Mouse (Mus musculus): Measurements from ENCODE around the gene Crybg3.
A peak's percentile ranks its signal among the peaks of the same experiment; 100 is the strongest.

Crybg3 gene

DNA sequence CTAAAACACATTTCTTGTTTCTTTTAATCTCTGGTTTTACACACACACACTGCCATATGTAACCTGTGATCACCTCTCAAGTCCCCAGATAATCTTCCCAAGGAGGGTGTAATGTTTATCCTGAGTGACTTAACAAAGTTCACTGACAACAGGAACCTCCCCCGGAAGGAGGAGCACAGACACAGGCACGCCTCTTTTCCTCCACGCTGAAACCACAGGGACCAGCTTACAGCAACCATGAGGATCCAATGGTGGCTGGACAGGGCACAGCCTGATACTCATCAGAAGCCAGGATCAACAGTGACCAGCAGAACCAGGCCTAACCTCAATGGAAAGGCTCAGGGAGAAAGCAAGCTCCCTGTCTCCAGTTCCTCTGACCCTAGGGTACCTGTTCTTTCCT, 68.2 kb downstream of the Crybg3 start:
- DNase-seq (ENCODE audit: low spot score in 2 of 2): no peak

DNA sequence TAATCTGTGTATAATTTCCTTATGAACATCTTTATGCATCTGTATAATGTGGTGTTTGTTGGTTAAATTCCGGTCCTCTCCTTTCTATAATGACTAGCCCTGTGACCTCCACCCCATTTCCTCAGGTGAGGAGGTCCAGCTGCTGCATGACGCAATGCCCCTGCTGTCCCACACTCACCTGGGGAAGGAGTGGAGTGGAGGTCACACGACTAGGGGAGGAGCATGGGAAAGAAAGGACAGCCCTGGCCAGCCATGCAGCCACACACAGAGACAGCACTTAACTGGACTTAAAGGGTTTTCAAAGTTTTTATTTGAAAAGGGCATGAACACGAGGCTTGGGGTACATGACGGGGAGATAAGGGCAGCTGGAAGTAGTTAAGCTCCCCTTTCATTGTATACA, 69.5 kb downstream of the Crybg3 start:
- DNase-seq (ENCODE audit: low spot score in 2 of 2): no peak

DNA sequence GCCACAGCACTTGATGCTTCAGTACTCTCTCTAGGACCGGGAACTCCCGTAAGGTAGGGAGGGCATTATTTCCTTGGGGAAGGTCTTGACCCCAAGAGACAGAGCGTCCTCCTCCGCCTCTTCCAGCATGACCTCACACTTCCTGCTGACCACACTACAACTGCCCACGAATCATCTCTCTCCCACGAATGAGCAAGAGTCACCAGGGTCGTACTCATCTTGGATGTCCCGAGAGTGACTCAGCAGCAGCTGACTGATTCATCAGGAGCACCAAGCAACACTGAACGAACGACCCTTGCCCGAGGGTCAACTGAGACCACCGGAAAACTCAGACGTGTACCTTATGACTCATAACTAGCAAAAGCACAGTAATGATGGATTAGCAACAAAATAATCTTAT, 71.2 kb downstream of the Crybg3 start:
- no peak for DNase-seq (ENCODE audit: low spot score in 2 of 2)

DNA sequence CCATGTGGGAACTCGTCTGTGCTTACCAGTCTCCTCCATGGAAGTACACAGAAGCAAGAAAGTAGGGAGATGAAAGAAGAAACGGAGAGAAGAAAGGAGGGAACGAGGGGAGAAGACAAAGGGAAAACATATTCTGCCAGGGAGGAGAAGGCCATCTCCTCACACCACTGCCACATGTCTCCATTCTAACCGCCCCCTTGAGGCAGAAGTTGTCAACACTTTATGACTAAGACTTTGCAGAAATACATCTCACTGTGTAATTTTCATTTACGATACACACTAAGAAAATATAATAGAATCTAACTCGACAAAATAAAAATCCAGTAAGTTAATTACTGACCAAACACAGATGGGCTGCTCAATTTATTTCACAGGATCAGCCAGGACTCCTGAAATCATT, 73.8 kb downstream of the Crybg3 start:
- DNase-seq (ENCODE audit: low spot score in 2 of 2): no peak

DNA sequence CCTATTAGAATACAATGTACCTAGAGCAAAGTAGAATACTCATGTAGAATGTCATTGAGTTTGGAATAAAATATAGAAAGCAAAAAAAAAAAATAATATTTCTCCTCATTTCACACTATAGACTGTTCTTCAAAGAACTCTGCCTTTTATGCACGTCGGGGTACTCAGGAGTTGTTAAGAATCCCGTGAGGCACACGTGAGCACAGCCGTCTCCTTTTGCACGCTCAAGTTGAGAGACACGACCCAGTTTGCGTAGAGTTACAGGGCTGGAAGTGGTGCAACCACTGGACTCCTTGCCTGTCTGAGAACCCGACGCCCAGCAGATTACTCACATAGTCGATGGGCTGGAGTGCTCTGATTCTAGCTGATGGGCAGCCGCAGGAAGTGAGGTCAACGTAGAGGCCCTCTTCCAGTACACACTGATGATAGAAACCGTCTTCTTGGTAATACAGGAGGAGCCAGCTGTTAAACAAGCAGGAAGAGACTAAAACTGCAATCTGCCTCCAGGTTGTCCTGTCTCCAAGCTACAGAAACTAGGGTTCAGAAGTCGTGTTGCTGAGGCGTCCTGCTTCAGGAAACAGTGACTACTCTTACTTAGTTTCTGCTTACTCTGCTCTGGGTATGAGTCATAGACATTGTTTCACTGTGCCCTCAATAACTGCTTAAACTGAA, 78.9 kb downstream of the Crybg3 start:
- no peak for DNase-seq (ENCODE audit: low spot score in 2 of 2)

DNA sequence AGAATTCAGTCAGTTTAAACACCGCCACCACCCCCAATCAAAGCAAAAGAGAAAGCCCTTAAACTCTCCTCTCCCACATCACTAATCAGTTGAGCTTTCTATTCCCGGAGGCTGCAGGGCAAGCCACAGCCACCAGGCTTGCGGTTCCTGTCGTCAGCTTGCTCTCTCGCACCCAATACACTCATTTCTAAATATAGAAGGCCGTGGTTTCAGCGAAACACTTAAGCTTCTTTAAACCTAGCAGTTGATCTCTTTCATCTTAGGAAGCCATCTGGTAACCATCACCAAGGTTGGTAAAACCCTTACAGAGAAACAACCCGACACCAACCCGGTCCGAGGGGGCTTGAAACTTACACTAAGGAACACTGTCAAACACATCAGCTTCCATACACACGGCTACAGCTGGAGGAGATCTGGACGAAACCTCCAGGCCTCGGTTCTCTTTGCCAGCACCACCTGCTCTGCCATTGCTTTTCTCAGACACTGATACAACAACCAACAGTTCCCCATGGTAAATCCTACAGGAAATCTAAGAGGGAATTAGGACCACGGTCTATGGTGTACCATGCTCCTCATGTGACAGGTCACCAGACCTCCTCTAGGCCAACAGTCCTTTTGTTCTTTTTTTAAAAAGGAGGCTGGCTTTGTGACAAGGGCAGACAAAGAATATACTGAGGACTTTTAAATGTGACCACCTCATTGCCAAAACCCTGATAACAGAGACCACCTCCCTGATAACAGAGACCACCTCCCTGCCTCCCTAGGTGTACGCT, 83.1 kb downstream of the Crybg3 start:
- peak in 1 of 2 experiments; percentile 4 for DNase-seq (ENCODE audit: low spot score in 2 of 2)

DNA sequence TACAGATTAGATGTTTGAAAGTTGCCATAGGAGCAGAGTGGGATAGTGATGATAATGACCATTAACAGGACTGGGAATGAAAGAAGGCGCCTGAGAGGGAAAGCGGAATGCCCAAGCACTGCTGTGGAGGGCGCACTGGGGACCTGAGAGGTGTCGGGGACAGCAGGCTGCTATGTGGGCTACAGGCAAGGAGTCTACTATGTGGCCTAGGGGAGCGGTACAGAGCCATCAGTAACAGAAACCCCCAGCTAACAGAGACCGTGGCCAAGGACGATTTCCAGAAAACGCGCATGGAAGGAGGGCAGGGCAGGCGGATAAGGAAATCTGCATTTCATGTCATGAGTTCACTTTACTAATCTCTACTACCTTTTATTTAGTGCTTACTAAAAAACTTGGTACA, 83.8 kb downstream of the Crybg3 start:
- no peak for DNase-seq (ENCODE audit: low spot score in 2 of 2)

DNA sequence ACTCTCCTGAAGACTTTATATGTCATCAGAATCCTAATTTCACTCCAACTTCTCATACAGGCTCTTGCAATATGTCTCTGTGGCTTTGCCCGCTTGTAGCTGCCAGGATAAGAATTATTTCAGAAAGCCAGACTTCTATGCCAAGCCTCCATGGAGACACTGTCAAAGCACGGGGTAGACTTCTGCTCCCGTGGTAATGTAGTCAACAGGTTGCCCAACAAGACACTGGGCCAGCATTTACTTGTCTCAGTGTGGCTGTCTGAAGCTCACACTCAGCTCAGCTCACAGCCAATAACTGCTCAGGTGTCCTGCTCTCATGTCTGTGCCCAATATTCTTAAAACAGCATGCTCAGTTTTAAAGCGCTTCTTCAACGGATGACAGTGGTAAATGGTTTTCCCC, 85.6 kb downstream of the Crybg3 start:
- no peak for DNase-seq (ENCODE audit: low spot score in 2 of 2)

DNA sequence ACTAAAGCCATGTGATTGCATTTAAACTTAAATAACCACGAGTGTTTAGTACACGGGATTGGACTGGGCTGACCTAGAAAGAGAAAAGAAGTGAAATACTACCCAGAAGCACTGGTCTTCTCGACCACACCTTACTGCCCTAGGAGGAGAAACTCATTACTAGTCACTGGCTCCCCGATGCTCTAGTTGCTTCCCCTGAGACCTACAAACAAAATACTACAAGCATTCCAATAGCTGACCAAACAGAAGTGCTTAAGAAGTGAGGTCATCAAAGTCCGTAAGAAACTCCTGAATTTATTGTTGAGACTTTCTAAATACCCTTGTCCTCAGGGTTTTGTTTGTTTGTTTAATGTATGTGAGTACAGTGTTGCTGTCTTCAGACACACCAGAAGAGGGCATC, 90.9 kb downstream of the Crybg3 start:
- DNase-seq (ENCODE audit: low spot score in 2 of 2): no peak

DNA sequence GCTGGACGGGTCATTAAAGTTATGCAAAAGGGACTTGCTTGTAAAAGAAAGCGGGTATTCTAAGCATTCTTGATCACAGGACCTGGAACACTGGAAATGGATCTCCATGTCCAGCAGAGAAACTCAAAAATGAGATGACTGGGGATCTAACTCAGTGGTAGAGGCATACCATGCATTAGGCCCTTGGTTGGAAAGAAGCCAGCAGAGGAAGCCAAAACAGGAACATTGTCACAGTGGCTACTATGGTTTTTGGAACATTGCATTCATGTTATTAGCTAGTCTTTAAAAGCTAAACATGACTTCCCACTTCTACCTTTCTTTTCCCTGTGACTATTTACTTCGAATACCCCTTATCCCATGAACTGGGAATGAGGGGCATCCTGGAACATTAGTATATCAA, 101.6 kb downstream of the Crybg3 start:
- no peak for DNase-seq (ENCODE audit: low spot score in 2 of 2)

DNA sequence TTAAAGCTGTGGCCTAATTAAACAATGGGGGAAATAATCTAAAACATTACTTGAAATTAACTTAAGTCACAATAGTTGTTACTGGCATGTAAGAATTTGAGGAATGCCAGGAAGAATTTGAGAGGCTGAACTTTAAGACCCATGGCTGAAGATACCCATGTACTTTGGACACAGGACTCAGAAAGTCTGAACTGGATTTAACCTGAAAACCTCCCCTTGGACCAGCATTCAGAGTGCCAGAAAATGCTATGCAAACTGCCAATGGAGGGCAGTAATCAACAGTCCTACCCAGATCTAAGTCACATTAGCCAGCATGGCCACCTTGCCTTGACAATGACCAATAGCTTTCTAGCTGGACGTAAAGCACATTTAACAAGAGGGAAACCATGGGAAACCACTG, 102.8 kb downstream of the Crybg3 start:
- DNase-seq (ENCODE audit: low spot score in 2 of 2): no peak

DNA sequence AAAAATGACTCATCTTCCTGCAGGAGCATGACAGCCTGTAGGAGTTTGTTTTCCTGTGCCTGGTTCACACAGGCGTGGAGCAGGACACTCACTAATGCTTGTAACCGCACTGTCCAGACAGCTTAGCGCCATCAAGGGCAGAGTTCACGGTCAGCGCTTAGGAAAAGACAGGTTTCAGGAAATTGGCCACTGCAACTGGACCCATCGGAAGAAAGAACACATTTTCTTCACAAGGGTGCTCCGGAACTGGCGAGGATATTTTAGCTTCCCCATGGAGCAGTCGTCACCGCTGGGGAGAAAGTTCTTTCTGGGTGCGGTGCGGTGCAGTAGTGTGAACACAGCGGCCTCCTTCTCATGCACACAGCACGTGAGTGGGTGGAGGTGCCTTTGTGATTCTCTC, 107.6 kb downstream of the Crybg3 start:
- no peak for DNase-seq (ENCODE audit: low spot score in 2 of 2)

DNA sequence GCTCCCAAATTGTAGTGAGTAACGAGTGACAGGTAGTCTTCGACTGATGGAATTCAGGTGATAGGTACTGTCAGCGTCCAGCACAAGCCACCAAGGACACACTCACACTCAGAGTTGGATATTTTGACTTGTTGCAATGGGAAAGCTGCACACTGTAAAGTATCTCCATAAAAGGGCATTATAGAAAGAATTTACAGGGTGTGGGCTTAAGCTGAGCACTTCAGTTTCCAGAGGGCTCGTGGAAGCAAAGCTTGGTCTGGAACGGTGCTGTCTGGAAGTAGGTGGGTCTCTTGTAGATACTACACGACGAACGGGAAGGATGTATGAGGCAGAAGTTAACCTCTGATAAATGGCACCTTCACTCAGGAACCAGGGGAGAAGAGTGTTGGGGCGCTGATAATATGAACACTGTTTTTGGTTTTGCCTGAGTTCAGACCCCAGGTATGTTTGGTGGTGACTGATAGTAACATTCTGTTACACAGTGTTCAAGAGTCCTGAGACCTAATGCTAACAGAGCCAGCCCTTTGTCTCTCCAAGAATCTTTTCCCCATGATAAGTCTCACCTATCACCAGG, 112.7 kb downstream of the Crybg3 start:
- no peak for DNase-seq (ENCODE audit: low spot score in 2 of 2)

DNA sequence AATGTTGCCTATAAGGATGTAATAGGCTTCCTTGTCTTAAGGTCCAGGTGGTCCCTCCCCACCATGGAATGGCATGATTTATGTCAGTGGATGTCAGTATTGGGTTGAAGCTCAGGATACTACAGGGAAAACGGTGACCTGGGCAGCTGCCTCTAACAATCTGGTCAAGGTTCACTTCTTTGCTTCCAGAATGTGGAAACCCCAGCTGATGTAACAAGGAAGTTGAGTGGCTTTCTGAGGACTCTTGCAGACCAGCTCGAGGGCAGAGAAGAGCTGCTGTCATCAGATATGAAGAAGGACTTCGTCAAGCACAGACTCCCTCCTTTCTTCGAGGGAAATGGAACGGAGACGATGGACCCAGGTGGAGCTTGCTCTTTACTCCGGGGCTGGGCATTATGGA, 113.5 kb downstream of the Crybg3 start:
- no peak for DNase-seq (ENCODE audit: low spot score in 2 of 2)

DNA sequence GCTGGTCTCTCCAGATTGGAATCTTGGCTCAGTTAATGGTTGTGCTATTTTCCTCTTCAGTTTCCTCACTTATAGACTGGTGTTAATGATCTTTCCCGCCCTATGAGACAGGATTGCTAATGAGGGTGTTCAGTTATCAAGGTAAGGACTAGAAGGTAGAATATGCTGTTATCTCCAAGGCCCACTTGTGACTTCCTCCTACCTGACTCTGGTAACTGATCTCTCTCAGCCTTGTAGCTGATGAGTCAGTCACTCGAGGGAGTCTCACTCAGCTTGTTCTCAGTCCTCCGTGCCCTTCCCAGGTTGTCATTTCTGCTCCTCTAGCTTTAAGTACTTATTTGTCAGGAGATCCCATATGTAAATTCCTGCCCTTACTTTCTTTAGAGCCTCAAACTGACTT, 122.8 kb downstream of the Crybg3 start:
- DNase-seq (ENCODE audit: low spot score in 2 of 2): no peak

DNA sequence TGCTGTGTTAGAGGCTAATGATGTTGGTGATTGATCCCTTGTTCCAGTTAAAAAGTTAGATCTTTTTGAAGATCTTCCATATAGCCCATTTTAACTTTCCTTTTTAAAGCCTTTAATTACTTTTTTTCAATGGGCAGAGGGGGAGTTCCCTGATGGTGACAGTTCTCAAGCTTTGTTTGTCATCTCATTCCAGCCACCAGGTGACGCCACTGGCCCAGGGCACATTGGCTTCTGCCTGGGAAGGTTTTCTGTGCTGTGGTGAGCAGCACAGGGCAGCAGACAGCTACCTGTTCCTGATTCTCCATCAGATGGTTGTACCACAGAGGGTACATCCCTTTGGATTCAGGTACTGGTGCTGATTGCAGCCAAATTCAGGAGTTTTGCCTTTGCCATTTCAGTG, 126.0 kb downstream of the Crybg3 start:
- peak; percentile 26 to 58 for DNase-seq (ENCODE audit: low spot score in 2 of 2)

DNA sequence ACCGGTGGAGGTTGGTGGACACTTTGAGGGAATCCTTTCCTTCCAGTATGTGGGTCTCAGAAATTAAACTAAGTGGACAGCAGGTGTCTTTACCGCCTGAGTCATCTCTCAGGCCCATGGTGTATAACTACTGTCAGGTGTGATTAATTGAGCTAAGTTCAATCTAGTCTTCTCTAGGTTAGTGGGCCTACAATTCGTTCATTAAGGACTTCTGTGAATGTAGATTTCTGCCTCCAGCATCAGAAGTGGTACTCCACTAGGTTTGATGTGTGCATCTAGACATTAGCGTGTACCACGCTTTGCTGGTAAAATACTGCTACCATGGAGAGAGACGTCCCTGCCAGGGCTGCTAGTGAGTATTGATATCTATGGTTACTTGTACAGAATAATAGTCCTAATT, 128.2 kb downstream of the Crybg3 start:
- no peak for DNase-seq (ENCODE audit: low spot score in 2 of 2)

DNA sequence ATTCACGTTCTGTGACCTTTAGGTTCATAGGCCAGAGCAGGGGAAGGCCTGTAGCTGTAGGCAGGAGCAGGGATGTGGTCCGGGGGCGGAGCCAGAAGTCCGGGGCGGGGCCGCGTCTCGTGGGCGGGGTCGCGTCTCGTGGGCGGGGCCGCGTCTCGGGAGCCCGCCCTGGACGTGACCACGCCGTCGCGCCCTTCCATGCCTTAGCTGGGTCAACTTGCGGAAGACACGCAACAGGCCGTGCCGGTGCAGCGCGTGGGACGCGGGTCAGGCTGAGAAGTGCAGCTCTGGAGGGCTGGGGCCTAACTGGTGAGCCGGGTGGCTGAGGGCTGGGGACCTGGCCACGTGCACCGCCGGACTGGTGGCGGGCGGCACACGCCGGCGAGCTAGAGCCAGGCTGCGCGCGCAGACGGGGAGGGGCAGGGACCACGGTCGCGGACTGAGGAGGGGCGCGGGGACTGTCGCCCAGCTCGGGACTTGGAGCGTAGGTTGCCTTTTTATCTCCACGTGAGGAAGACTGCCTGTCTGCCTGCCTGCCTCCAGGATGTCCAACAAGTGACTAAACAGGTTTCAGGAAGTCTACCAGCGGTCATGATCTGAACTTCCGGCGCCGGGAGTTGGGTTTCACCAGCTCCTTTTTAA, 129.0 kb downstream of the Crybg3 start, which contains the start of gene Riox2:
Riox2 (plus strand) TSS at position 139 of the 642 bp plus-strand sequence.
- DNase-seq (ENCODE audit: low spot score in 2 of 2): peak; percentile 76 to 80

DNA sequence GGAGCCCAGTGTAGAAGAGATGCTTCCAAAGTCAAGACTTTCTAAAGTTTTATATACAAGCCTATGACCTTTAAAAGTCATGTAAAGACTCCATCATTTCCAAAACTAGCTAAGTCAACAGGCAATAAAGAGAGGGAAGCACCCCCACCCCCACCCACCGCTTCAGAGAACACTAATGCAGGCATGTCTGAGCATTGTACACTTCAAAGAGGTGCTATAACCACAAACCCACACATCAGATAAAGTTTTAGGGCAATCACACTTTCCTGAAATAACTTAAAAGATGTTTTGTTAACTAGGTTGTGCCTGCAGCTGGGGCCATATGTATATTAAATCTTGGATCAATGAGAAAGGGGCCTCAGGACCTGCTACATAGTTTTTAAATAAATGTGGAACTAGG, 130.9 kb downstream of the Crybg3 start:
- no peak for DNase-seq (ENCODE audit: low spot score in 2 of 2)

DNA sequence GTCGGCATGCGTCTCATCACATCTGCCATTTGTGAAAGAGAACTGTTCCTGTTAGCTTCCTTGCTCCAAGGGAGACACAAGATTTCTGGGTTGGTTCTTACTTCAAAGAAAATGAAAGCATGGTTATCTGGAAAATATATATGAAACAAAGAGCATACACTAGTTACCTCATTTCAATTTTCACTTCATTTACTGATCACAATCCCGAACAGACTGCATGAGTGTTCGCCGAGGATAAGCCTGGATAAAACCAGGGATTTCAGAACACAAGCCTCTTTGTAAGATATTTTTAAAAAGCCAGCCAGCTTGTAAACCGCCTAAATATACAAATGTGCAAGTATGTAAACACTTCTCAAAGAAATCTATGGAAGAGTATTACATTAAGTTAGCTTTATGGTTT, 136.8 kb downstream of the Crybg3 start:
- DNase-seq (ENCODE audit: low spot score in 2 of 2): no peak

DNA sequence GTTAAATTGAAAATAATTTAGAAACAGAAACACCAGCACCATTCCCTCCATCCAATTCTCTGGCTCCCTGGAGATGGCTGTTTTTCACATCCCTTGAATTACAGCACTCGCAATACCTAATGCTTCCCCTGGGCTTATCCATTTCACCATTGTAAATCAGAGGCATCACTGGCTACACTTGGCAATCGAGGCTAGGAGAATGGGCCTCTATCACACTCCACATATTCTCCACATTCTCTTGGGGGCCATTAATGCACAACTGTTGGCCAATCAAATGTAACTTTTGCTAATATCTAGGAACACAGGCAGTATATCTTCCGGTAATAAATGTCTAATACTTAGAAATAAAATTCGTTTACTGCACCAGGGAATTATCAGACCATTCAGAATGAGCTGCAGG, 137.2 kb downstream of the Crybg3 start:
- DNase-seq (ENCODE audit: low spot score in 2 of 2): no peak

DNA sequence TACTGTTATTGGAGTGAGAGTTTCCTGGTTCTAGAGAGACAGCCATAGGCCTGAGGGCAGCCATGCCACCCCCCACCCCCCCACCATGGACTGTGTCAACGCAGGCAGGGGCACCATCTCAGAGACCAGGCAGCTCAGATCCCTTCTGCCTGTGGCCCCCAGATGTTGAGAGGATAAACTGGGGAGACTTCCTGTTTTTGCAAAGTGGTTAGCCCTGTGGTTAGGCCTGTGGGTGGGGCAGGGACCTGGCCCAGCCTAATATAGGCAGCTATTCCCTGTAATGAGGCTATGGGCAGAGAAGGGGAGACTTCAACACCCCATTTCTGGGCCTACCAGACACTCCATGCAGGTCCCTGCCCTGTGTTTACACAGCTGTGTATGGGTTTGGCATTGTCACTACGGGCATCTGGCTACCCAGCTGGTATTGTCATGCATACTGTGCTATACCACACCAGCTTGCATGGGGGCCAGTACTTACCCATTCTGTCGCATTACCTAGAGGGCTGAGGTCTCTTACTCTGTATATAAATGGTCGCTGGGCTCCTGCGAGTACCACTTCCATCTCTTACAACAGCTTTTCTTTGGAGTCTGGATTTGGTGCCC, 141.4 kb downstream of the Crybg3 start:
- DNase-seq (ENCODE audit: low spot score in 2 of 2): peak in 1 of 2 experiments; percentile 4
